Mouse (Mus musculus): ENCODE measurements around the gene Pcgf5.

Pcgf5 gene

GRCm38 (mm10) chr19:36495555-36495954 is 147.4 kb downstream of the Pcgf5 start:
- DNase-seq, result no peak

- DNase-seq, result peak in 1 of 2 experiments; percentile 4
Observed at GRCm38 (mm10) chr19:36496532-36496931, 148.4 kb downstream of the Pcgf5 start.

GRCm38 (mm10) chr19:36497067-36497466 is 149.0 kb downstream of the Pcgf5 start:
- DNase-seq, result peak; percentile 60 to 78

- DNase-seq, result peak; percentile 30 to 54
Observed at GRCm38 (mm10) chr19:36497744-36498143, 149.6 kb downstream of the Pcgf5 start.

GRCm38 (mm10) chr19:36504716-36505115 is 156.6 kb downstream of the Pcgf5 start:
- DNase-seq, result no peak
